Mouse (Mus musculus): ENCODE data around the gene Fam114a2. TPM values are rescaled to one million over a fixed set of nuclear protein-coding genes. Genes with fewer than 3 reads are reported as not detected.

The Fam114a2 gene
- polyA plus RNA-seq, 1 experiment from 2014 or later, result 88.9 TPM

DNA sequence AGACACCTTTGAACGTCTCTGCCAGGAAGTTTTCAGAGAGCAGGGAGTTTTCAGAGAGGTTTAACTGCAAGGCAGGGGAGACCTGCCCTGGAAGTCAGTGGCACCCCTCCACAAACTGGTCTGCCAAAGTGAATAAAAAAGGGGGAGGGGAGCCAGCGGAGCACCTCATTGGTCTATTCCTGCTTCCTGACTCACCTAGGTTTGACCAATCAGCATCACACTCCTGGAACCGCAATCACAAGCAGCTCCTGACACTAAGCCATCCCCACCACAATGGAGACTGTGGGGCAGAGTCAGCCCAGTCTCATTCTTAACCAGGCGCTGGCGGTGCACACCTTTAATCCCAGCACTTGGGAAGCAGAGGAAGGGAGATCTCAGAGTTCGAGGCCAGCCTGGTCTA, 48.4 kb downstream of the Fam114a2 start:
- no peaks in the 10 kb centered on the region for H3K27me3 ChIP-seq
- ATAC-seq (ENCODE audit: insufficient number of reproducible peaks, low FRiP score, low TSS enrichment, low read depth), result no peak
- H3K36me3 ChIP-seq, result no peaks in the 10 kb centered on the region
- no peak overlapping the region for H3K9ac ChIP-seq
- no peak overlapping the region for H3K27ac ChIP-seq
- H3K4me2 ChIP-seq, result no peak overlapping the region
- no peaks in the 10 kb centered on the region for H3K9me3 ChIP-seq
- 50% methylated on average over 6 of the region's 6 CpGs for WGBS
- no peaks in the 10 kb centered on the region for H3K4me1 ChIP-seq
- no peak overlapping the region for H3K4me3 ChIP-seq

DNA sequence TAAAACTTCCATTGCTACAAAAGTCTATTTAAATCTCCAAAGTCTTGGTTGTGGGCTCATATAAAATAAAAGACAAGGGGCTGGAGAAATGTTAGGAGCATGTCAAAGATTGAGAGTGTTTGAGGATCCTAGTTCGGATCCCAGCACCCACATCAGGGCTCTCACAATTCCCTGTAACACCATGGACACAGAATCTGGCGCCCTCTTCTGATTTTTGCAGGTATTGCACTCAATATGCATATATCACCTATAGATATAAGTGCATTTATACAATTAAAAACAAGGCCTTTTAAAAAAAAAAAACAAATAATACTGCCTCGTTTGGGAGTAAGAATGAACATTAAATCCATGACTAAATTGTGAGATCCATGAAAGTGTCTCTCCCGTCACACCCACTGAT, 49.7 kb downstream of the Fam114a2 start:
- no peak for ATAC-seq (ENCODE audit: insufficient number of reproducible peaks, low FRiP score, low TSS enrichment, low read depth)
- H3K4me3 ChIP-seq, result no peak overlapping the region
- H3K4me2 ChIP-seq, result no peak overlapping the region
- H3K9me3 ChIP-seq, result no peaks in the 10 kb centered on the region
- WGBS, result 77% methylated on average over 4 of the region's 4 CpGs
- no peak overlapping the region for H3K27ac ChIP-seq
- no peaks in the 10 kb centered on the region for H3K4me1 ChIP-seq
- no peaks in the 10 kb centered on the region for H3K36me3 ChIP-seq
- H3K27me3 ChIP-seq, result no peaks in the 10 kb centered on the region
- no peak overlapping the region for H3K9ac ChIP-seq

DNA sequence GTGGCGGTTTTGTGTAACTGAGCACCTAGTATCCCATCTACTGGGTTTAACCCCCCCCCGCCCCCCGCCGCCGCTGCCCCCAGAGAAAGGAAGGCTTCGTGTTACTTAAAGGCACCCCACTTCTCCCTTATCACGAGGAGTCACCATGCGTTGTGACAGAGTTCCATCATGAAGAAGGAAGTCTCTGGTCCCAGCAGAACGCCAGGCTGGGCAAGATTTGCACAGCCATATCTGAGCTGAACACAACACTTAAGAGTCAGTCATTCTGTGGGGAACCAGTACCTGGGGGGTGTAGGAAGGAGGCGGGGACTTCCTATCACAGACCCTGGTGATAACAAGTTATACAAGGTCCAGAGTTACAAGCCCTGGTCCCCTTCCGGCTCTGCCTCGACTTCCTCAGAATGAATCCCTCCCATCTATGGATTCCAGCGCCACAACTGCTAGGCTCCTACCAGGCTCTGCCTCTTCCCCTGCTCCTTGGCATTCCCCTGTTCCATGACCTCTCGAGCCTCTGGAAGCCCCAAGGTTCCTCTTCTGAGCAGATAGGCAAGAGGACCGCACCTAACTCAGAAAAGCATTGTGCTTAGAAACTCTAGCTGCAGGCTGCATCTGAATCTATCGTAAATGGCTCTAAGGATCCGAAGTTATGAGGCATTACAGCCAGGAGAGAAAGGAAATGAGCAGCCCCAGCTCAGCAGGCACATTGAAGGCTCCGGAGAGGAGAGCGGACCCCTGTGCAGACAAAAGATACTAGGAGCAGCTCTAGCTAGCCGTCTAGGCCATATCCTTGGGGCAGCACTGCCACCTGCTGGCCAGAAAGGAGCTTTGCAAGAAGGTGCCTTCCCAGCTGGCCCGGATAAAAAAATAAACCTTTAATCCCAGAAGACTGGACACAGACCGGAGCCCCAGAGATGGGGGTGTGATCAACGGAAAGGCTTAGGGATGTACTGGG, 51.0 kb downstream of the Fam114a2 start:
- H3K27ac ChIP-seq, result no peak overlapping the region
- no peaks in the 10 kb centered on the region for H3K27me3 ChIP-seq
- no peak overlapping the region for H3K9ac ChIP-seq
- H3K4me3 ChIP-seq, result no peak overlapping the region
- no peak overlapping the region for H3K4me2 ChIP-seq
- no peaks in the 10 kb centered on the region for H3K9me3 ChIP-seq
- 54% methylated on average over 23 of the region's 23 CpGs for WGBS
- ATAC-seq (ENCODE audit: insufficient number of reproducible peaks, low FRiP score, low TSS enrichment, low read depth), result no peak
- H3K4me1 ChIP-seq, result no peaks in the 10 kb centered on the region
- H3K36me3 ChIP-seq, result no peaks in the 10 kb centered on the region

DNA sequence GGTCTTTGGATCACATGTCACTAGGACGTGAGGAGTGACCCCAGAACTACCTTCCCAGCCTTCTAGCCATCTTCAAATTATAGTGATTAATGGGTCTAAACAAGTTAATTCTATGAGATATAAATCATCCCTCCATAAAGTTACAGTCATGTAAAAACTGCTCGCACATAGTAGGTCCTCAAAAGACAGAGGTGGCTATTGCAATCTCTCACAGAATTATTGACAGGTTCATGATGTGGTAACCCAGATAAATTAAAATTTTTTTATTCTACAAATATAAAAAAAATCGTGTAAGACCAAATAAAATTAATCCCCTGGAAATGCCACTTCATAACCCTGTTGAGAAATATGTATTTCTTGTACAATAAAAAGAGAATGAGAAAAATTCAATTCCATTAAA, 52.6 kb downstream of the Fam114a2 start:
- Histone ChIP-seq H3K36me3 (no peaks in the 10 kb centered on the region), H3K27me3 (no peaks in the 10 kb centered on the region), H3K4me3 (no peak overlapping the region), H3K9me3 (no peaks in the 10 kb centered on the region), H3K4me1 (no peaks in the 10 kb centered on the region), H3K27ac (no peak overlapping the region), H3K4me2 (no peak overlapping the region), H3K9ac (no peak overlapping the region)
- no peak for ATAC-seq (ENCODE audit: insufficient number of reproducible peaks, low FRiP score, low TSS enrichment, low read depth)
- WGBS, result 68% methylated on average over 3 of the region's 3 CpGs

DNA sequence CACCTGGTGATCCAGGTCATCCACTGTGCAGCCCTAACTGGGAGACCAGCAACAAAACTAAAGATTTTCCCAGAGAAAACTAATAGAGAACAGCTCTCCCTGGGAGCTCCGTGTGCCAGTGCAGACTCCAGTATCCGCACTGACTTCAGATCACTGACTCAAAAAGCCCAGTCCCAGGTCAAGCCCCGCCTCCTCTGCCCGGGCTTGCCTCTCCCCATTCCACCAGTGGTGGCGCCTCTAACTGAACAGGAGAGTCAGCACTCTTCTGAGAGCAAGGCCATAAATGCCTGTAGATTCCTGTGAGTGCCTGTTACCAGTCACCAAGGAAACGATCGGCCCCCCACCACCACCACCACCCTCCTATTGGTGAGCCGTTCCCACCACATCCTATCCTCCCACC, 53.4 kb downstream of the Fam114a2 start:
- WGBS, result 45% methylated on average over 8 of the region's 8 CpGs
- ATAC-seq (ENCODE audit: insufficient number of reproducible peaks, low FRiP score, low TSS enrichment, low read depth), result no peak
- Histone ChIP-seq H3K27ac (no peak overlapping the region), H3K9me3 (no peaks in the 10 kb centered on the region), H3K4me2 (no peak overlapping the region), H3K4me3 (no peak overlapping the region), H3K4me1 (no peaks in the 10 kb centered on the region), H3K36me3 (no peaks in the 10 kb centered on the region), H3K9ac (no peak overlapping the region), H3K27me3 (no peaks in the 10 kb centered on the region)

DNA sequence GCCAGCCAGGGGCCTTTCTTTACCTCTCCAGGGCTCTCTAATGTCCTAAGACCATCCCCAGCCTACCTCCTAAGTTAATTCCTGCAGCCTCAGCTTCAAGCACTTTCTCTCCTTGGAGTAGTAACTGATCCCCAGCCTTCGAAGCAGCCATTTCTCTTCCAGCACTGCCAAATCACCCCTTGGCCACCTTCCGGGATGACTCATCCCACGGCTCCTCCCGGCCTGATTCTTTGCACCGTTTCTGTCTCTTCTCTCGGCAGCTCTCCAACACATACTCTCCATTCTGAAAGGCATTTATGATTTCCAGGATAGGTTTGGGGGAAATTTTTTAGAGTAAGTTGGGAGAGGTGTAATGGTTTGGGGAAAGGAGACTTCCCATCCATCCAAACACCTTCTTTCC, 58.7 kb downstream of the Fam114a2 start:
- Histone ChIP-seq H3K9me3 (no peaks in the 10 kb centered on the region), H3K27me3 (no peaks in the 10 kb centered on the region), H3K27ac (no peak overlapping the region), H3K4me2 (no peak overlapping the region), H3K4me1 (no peaks in the 10 kb centered on the region), H3K36me3 (no peaks in the 10 kb centered on the region), H3K4me3 (no peak overlapping the region), H3K9ac (no peak overlapping the region)
- no peak for ATAC-seq (ENCODE audit: insufficient number of reproducible peaks, low FRiP score, low TSS enrichment, low read depth)
- 67% methylated on average over 6 of the region's 6 CpGs for WGBS

DNA sequence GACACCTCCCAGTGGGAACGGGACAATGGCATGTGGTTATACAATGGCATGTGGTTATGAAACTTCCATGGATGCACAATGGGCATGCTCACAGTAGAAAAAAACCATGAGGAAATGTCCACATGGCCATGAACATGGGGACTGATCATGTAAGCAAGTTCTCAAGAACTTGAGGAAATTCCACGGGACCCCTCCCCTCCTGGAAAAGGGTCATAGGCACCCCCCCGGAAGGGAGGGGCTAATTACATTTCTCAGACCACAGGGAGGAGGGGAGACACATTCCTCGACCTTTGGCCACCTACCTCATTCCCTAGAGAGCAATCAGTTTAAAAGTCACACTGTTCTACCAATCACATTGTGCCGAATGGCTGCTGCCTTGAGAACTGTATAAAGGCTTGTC, 64.0 kb downstream of the Fam114a2 start:
- no peak overlapping the region for H3K27ac ChIP-seq
- no peak overlapping the region for H3K4me2 ChIP-seq
- WGBS, result 43% methylated on average over 5 of the region's 5 CpGs
- H3K4me3 ChIP-seq, result no peak overlapping the region
- no peaks in the 10 kb centered on the region for H3K9me3 ChIP-seq
- H3K9ac ChIP-seq, result no peak overlapping the region
- no peak for ATAC-seq (ENCODE audit: insufficient number of reproducible peaks, low FRiP score, low TSS enrichment, low read depth)
- H3K36me3 ChIP-seq, result no peaks in the 10 kb centered on the region
- no peaks in the 10 kb centered on the region for H3K4me1 ChIP-seq
- no peaks in the 10 kb centered on the region for H3K27me3 ChIP-seq

DNA sequence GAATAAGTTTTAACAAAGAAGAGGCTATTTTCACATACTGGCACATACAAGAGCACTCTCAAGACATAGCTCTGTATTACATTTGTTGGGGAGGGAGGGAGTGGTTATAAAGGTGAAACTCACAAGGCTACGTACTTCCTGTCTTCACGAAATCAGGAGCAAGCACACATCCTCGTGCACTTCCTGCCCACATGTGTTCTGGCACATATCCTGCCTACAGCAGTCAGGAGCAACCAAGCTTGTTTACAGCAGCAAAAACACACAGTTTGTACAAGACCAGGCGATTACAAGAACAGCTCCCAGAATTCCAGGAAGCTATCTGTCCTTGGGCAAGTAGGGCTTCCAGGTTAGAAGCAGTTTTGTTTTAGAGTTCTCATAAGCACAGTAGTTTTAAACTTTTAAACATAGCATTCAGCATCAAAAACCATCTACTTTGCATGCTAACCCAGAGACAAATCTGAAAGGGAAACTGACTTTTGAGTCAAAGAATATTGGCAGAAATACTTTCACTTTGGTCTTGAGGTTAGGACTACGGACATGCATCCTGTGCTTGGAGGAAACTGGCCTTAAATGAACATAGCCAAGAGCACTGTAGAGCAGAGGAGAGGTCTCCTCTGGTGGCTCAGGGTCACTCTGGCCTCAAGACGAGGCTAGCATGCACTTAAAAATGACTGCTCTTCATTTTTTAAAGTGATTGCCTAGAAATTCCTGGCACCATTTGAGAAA, 73.0 kb downstream of the Fam114a2 start:
- Histone ChIP-seq H3K27ac (no peak overlapping the region), H3K9me3 (no peaks in the 10 kb centered on the region), H3K4me2 (no peak overlapping the region), H3K4me3 (no peak overlapping the region), H3K9ac (no peak overlapping the region), H3K4me1 (no peaks in the 10 kb centered on the region), H3K36me3 (no peaks in the 10 kb centered on the region), H3K27me3 (no peaks in the 10 kb centered on the region)
- WGBS, result 58% methylated on average over 6 of the region's 6 CpGs
- ATAC-seq (ENCODE audit: insufficient number of reproducible peaks, low FRiP score, low TSS enrichment, low read depth), result no peak

DNA sequence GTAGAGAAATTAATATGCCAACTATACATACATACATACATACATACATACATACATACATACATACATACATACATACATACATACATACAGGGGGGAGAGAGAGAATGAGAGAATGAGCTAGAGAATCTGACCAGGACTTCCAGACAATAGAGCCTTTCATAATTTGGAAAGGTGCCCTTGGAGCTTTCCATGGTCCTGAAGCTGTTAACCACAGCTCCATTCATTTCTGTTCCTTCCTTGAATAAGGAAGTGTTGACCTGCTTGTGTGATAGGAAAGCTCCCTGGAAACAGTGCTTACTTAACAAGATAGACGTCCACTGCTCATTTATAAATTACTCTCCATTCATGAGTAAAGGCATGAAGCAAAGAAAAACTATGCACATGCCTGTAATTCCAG, 84.3 kb downstream of the Fam114a2 start:
- no peak overlapping the region for H3K4me2 ChIP-seq
- no peak for ATAC-seq (ENCODE audit: insufficient number of reproducible peaks, low FRiP score, low TSS enrichment, low read depth)
- H3K27me3 ChIP-seq, result no peaks in the 10 kb centered on the region
- H3K9me3 ChIP-seq, result no peaks in the 10 kb centered on the region
- no peaks in the 10 kb centered on the region for H3K36me3 ChIP-seq
- no peak overlapping the region for H3K9ac ChIP-seq
- WGBS, result 6% methylated on average over 1 of the region's 1 CpGs
- no peak overlapping the region for H3K4me3 ChIP-seq
- no peaks in the 10 kb centered on the region for H3K4me1 ChIP-seq
- no peak overlapping the region for H3K27ac ChIP-seq

Other genes with a start within 250 kb of the Fam114a2 start
- 41.3 and 45.9 TPM in 2 replicates for gene Mfap3, start within 50 bp of the Fam114a2 start, polyA plus RNA-seq (2015; fragmentation: Nextera tagmentation; extraction: Ambion mirVana)
- 30.5 and 36.5 TPM in 2 replicates for gene Galnt10, start 126.8 kb upstream of the Fam114a2 start, polyA plus RNA-seq (2015; fragmentation: Nextera tagmentation; extraction: Ambion mirVana)

Measured in limb, embryonic 15.5 days (tissue).